Mouse (Mus musculus): Measurements from ENCODE around the gene Zfp213.

- TF ChIP-seq TAL1 (IDR thresholded peaks at IDR 0.05; ENCODE audit: low read length) = no peak
- no peak for TF ChIP-seq GATA1 (IDR thresholded peaks at IDR 0.05; ENCODE audit: low read length)
These were observed 12.1 kb downstream of the Zfp213 start for GRCm38 (mm10) chr17:23551963-23552362.

Measured in erythroblast, embryonic 14.5 days (primary cell).